Mouse (Mus musculus) myocyte (in vitro differentiated cells): ENCODE results near the gene Tnpo2.

Experiments used
- E2F4 ChIP-seq: IDR thresholded peaks from one replicate; pipeline ENCODE4 v1.6.1; 2011; ENCODE audit warnings: mild to moderate bottlenecking, control low read depth, moderate library complexity; ENCODE audit not compliant: insufficient read depth
- POLR2A ChIP-seq: IDR thresholded peaks from one replicate; pipeline ENCODE4 v1.6.1; 2011; ENCODE audit warnings: low read depth, mild to moderate bottlenecking, control low read depth, moderate library complexity; ENCODE audit not compliant: insufficient read length
- USF1 ChIP-seq: IDR thresholded peaks from one replicate; pipeline ENCODE4 v1.6.1; 2011; ENCODE audit warnings: low read depth, mild to moderate bottlenecking, control low read depth, moderate library complexity

- TF ChIP-seq POLR2A = peak; percentile 75
- TF ChIP-seq USF1 = peak; percentile 95
- TF ChIP-seq E2F4 = no peak
Measured at GRCm38 (mm10) chr8:84990349-84990748, 46.4 kb upstream of the Tnpo2 start, which contains the start of gene Hook2.
